Mouse (Mus musculus): ENCODE results near the gene Suv39h2.

DNA sequence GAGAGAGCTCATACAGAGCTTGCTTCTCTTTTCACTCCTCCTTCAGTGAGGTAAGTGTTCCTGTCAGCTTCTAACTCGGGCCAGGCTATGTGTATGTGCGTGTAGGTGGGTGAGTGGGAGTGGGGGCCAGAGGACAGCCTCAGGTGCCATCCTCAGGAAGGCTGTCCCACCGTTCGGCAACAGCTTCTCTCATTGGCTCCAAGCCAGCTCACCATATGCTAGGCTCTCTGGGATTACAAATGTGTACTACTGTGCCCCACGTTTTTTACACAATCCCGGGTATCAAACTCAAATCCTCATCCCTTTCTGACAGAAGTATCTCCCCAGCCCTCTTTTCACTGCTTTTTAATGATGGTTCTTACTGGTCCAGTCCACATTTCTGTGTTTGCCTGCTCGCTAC is 30.6 kb downstream of the Suv39h2 start:
- TF ChIP-seq CTCF (IDR thresholded peaks at IDR 0.05; ENCODE audit: low read depth) (no peak), EP300 (optimal IDR thresholded peaks at IDR 0.05) (no peak)
